Mouse (Mus musculus): ENCODE measurements around the gene Grid1. TPM values are rescaled to one million over a fixed set of nuclear protein-coding genes. Genes with fewer than 3 reads are reported as not detected.

Gene Grid1
- polyA plus RNA-seq, 1 experiment from 2014 or later = 0.27 TPM

DNA sequence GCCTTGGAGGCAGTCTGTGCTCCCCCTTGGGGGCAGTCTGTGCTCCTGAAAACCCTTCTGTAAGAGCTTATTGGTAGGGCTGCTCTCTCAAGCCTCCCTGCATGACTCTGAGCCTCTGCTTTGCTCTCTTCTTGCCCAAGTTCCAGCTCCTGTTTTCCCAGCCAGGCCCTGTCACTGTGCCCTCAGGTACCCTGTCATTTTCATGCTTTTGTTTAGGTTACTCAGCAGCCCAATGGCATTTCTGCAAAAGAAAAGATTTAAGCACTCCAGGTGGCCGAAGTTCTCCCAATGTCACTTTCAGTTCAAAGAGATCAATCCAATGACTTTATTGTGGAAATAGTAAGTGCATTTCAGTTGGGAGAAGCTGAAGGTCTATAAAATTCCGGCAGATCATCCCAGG is 402.3 kb downstream of the Grid1 start:
- no peak for ATAC-seq (replicated peaks; ENCODE audit: insufficient number of reproducible peaks, low FRiP score, low TSS enrichment, low read depth)
- 78% methylated on average over 2 of the region's 2 CpGs for WGBS
- no peak overlapping the region for H3K9ac ChIP-seq (replicated peaks; ENCODE audit: low read length)
- no peak overlapping the region for H3K4me3 ChIP-seq (ENCODE audit: low read depth, low read length)
- no peaks in the 10 kb centered on the region for H3K4me1 ChIP-seq (ENCODE audit: control insufficient read depth, insufficient read depth, low read length)
- H3K36me3 ChIP-seq (replicated peaks; ENCODE audit: control insufficient read depth, insufficient read depth, low read depth, low read length) = no peaks in the 10 kb centered on the region
- H3K27me3 ChIP-seq (ENCODE audit: control insufficient read depth, insufficient read depth, low read length) = no peaks in the 10 kb centered on the region
- DNase-seq (ENCODE audit: low spot score) = no peak
- no peak overlapping the region for H3K27ac ChIP-seq (replicated peaks; ENCODE audit: low read depth, low read length)
- no peak overlapping the region for H3K4me2 ChIP-seq (ENCODE audit: low read depth, low read length)
- H3K9me3 ChIP-seq (replicated peaks; ENCODE audit: control insufficient read depth, low read length) = no peaks in the 10 kb centered on the region

DNA sequence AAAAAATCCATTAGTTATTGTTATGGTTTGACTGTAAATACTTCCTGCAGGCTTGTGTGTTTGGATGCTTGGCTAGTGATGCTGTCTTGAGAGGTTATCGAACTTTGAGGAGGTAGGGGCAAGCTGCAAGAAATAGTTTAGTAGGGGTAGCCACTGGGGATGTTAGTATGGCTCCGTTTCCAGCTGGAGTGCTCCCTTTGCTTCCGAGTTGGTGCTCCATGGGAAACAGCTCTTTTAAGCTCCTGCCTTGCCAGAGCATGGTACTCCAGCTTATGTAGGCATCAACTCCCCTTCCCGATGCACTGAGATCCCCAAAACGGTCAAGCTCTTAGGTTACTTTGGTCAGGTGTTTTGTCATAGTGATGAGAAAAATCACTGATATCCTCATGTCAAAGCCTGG is 407.7 kb downstream of the Grid1 start:
- Histone ChIP-seq H3K27ac (replicated peaks; ENCODE audit: low read depth, low read length) (no peak overlapping the region), H3K4me3 (ENCODE audit: low read depth, low read length) (no peak overlapping the region), H3K36me3 (replicated peaks; ENCODE audit: control insufficient read depth, insufficient read depth, low read depth, low read length) (no peaks in the 10 kb centered on the region), H3K27me3 (ENCODE audit: control insufficient read depth, insufficient read depth, low read length) (no peaks in the 10 kb centered on the region), H3K4me1 (ENCODE audit: control insufficient read depth, insufficient read depth, low read length) (no peaks in the 10 kb centered on the region), H3K9me3 (replicated peaks; ENCODE audit: control insufficient read depth, low read length) (no peaks in the 10 kb centered on the region), H3K9ac (replicated peaks; ENCODE audit: low read length) (no peak overlapping the region), H3K4me2 (ENCODE audit: low read depth, low read length) (no peak overlapping the region)
- WGBS = 86% methylated on average over 5 of the region's 5 CpGs
- ATAC-seq (replicated peaks; ENCODE audit: insufficient number of reproducible peaks, low FRiP score, low TSS enrichment, low read depth) (no peak), DNase-seq (ENCODE audit: low spot score) (no peak)

DNA sequence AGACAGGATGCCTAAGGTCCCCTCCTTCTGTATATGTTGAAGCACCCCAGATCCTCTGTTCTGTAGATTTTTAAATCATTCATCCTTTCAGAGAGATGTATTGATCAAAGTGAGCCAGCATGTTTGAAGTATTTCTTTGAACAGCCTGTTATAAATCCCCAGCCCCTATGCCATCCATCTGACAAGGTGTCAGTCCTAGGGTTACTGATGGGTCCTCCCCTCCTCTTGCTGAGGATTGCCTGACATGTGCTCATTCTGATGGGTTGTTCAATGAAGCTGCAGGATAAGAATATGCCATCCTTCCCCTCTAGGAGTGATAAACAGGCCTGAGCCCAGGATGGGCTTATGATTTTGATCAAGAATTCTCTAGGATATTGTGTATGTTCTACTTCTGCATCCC is 411.5 kb downstream of the Grid1 start:
- H3K4me3 ChIP-seq (ENCODE audit: low read depth, low read length) = no peak overlapping the region
- no peak overlapping the region for H3K4me2 ChIP-seq (ENCODE audit: low read depth, low read length)
- ATAC-seq (replicated peaks; ENCODE audit: insufficient number of reproducible peaks, low FRiP score, low TSS enrichment, low read depth) = no peak
- no peak overlapping the region for H3K27ac ChIP-seq (replicated peaks; ENCODE audit: low read depth, low read length)
- no peak overlapping the region for H3K9ac ChIP-seq (replicated peaks; ENCODE audit: low read length)
- H3K9me3 ChIP-seq (replicated peaks; ENCODE audit: control insufficient read depth, low read length) = no peaks in the 10 kb centered on the region
- no peaks in the 10 kb centered on the region for H3K27me3 ChIP-seq (ENCODE audit: control insufficient read depth, insufficient read depth, low read length)
- DNase-seq (ENCODE audit: low spot score) = no peak
- no peaks in the 10 kb centered on the region for H3K4me1 ChIP-seq (ENCODE audit: control insufficient read depth, insufficient read depth, low read length)
- no peaks in the 10 kb centered on the region for H3K36me3 ChIP-seq (replicated peaks; ENCODE audit: control insufficient read depth, insufficient read depth, low read depth, low read length)

DNA sequence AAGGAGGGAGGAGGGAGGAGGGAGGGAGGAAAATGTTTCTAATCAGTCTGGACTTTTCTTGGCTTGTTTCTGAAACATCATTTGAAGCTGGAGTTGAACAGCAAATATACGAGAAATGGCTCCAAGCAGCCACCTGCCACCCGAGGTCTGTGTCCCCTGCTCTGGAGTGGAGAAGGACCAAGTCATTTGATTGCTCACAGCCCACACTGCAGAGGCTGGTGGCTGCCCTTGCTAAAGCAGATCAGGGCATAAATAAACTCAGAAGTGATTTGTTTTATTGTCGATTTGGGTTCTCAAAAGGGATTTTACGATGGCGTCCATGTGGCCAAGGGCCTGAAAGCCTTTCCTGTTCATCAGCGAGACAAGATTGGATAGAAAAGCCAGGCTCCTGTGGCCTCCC is 423.0 kb downstream of the Grid1 start:
- Histone ChIP-seq H3K9me3 (replicated peaks; ENCODE audit: control insufficient read depth, low read length) (no peaks in the 10 kb centered on the region), H3K27me3 (ENCODE audit: control insufficient read depth, insufficient read depth, low read length) (no peaks in the 10 kb centered on the region), H3K4me2 (ENCODE audit: low read depth, low read length) (no peak overlapping the region), H3K9ac (replicated peaks; ENCODE audit: low read length) (no peak overlapping the region), H3K27ac (replicated peaks; ENCODE audit: low read depth, low read length) (no peak overlapping the region), H3K4me1 (ENCODE audit: control insufficient read depth, insufficient read depth, low read length) (no peaks in the 10 kb centered on the region), H3K4me3 (ENCODE audit: low read depth, low read length) (no peak overlapping the region), H3K36me3 (replicated peaks; ENCODE audit: control insufficient read depth, insufficient read depth, low read depth, low read length) (no peaks in the 10 kb centered on the region)
- ATAC-seq (replicated peaks; ENCODE audit: insufficient number of reproducible peaks, low FRiP score, low TSS enrichment, low read depth) (no peak), DNase-seq (ENCODE audit: low spot score) (no peak)
- WGBS = 85% methylated on average over 6 of the region's 6 CpGs

DNA sequence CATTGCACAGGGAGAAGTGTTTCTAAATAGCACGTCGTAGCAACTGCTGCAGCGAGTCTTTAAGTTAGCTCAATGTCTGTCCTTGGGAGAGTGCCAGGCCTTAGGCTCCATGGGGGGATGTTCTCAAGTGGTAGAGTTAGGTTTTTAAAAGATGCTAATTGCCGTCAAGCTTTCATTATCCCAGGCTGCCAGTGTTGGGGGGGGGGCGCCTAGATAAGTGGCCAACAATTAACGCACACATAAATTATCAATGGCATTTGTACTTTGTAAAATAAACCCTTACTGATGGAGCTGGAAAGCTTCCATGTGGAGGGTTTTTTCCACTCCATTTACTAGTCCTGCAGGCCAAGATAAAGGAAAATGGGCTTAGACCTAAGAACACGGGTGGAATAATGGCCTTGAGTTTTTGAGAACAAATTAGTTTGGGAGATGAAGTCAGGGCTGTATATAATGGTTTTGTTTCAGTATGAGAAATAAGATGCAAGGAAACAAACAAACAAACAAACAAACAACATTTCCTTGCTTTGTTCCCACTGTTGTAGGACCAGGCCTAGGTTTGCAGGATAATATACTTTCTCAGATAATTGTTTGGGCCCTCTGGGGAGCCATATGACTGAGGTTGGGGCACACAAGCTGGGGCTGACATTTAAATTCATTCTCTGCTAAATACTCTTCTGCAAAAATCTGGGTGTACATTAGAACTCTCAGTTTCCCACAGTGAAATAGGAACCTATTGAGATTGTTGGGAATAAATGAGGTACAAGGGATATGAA is 425.1 kb downstream of the Grid1 start:
- no peak for ATAC-seq (replicated peaks; ENCODE audit: insufficient number of reproducible peaks, low FRiP score, low TSS enrichment, low read depth)
- Histone ChIP-seq H3K4me1 (ENCODE audit: control insufficient read depth, insufficient read depth, low read length) (no peaks in the 10 kb centered on the region), H3K27me3 (ENCODE audit: control insufficient read depth, insufficient read depth, low read length) (no peaks in the 10 kb centered on the region), H3K36me3 (replicated peaks; ENCODE audit: control insufficient read depth, insufficient read depth, low read depth, low read length) (no peaks in the 10 kb centered on the region), H3K4me3 (ENCODE audit: low read depth, low read length) (no peak overlapping the region), H3K9me3 (replicated peaks; ENCODE audit: control insufficient read depth, low read length) (no peaks in the 10 kb centered on the region), H3K27ac (replicated peaks; ENCODE audit: low read depth, low read length) (no peak overlapping the region), H3K9ac (replicated peaks; ENCODE audit: low read length) (no peak overlapping the region), H3K4me2 (ENCODE audit: low read depth, low read length) (no peak overlapping the region)
- 85% methylated on average over 7 of the region's 7 CpGs for WGBS
- no peak for DNase-seq (ENCODE audit: low spot score)

DNA sequence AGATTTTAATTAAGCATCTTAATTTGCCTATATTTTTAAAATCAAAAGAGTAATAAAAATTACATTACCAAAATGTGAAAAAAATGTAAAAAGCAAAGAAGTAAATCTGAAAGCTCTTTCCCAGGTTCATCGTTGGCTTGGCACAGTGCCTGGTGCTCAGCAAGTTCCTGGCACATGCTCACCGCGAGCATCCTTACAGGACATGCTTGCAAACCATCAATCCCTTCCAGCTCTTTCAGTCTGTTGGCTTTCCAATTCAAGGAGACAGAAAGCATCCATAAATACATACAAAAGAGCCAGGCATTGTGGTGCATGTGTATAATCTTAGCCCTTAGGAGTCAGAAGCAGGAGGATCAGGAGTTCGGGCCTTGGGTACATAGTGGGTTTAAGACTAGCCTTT is 430.5 kb downstream of the Grid1 start:
- no peaks in the 10 kb centered on the region for H3K9me3 ChIP-seq (replicated peaks; ENCODE audit: control insufficient read depth, low read length)
- no peaks in the 10 kb centered on the region for H3K4me1 ChIP-seq (ENCODE audit: control insufficient read depth, insufficient read depth, low read length)
- no peak overlapping the region for H3K4me3 ChIP-seq (ENCODE audit: low read depth, low read length)

DNA sequence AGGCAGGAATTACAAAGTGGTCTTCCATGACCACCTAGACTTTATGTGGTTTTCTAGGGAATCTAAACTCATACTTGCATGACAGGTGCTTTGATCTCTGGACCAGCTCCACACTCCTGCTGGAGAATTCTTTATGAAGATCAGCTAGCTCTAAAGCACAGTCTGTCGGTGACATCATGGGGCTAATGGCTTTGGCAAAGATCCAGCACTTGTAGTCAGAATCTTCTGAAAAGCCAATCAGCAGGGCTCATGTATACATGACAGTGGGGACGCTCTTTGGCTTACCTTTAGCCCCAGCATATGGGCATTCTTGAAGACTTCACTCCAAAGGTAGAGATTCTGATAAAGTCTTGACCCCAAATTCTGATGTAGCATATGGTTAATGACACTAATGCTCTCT is 434.6 kb downstream of the Grid1 start:
- H3K9ac ChIP-seq (replicated peaks; ENCODE audit: low read length) = no peak overlapping the region
- no peaks in the 10 kb centered on the region for H3K36me3 ChIP-seq (replicated peaks; ENCODE audit: control insufficient read depth, insufficient read depth, low read depth, low read length)
- H3K4me1 ChIP-seq (ENCODE audit: control insufficient read depth, insufficient read depth, low read length) = no peaks in the 10 kb centered on the region
- no peak overlapping the region for H3K27ac ChIP-seq (replicated peaks; ENCODE audit: low read depth, low read length)
- no peak overlapping the region for H3K4me3 ChIP-seq (ENCODE audit: low read depth, low read length)
- no peak overlapping the region for H3K4me2 ChIP-seq (ENCODE audit: low read depth, low read length)
- ATAC-seq (replicated peaks; ENCODE audit: insufficient number of reproducible peaks, low FRiP score, low TSS enrichment, low read depth) (0 out of 2 replicates have a peak, but pooled peaks have one; percentile 14), DNase-seq (ENCODE audit: low spot score) (no peak)
- H3K27me3 ChIP-seq (ENCODE audit: control insufficient read depth, insufficient read depth, low read length) = no peaks in the 10 kb centered on the region
- WGBS = 78% methylated on average over 2 of the region's 2 CpGs
- H3K9me3 ChIP-seq (replicated peaks; ENCODE audit: control insufficient read depth, low read length) = no peaks in the 10 kb centered on the region

More for the DNA sequence above, 430.5 kb downstream of the Grid1 start:
- 88% methylated on average over 4 of the region's 4 CpGs for WGBS
- no peak overlapping the region for H3K4me2 ChIP-seq (ENCODE audit: low read depth, low read length)
- no peak overlapping the region for H3K27ac ChIP-seq (replicated peaks; ENCODE audit: low read depth, low read length)
- no peak for ATAC-seq (replicated peaks; ENCODE audit: insufficient number of reproducible peaks, low FRiP score, low TSS enrichment, low read depth)
- H3K9ac ChIP-seq (replicated peaks; ENCODE audit: low read length) = no peak overlapping the region
- DNase-seq (ENCODE audit: low spot score) = no peak
- no peaks in the 10 kb centered on the region for H3K36me3 ChIP-seq (replicated peaks; ENCODE audit: control insufficient read depth, insufficient read depth, low read depth, low read length)
- no peaks in the 10 kb centered on the region for H3K27me3 ChIP-seq (ENCODE audit: control insufficient read depth, insufficient read depth, low read length)

DNA sequence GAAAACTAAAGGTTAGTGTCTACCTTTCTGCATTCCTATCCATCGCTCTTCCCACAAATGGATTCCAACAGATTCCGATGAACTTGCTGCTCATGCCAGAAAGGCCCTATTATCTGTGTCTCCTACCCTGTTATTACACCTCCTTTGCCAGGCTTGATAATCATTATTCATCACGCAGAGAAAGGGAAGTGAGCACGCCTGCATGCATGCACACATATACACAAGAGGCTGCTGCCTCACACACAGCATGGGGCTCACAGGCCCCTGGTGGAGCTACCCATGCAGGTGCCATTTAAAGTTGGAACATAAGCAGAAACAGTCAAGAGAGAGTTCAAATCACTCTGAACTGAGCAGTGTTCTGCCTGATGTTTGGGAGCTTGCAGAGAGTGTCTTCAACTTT is 450.4 kb downstream of the Grid1 start:
- no peak for DNase-seq (ENCODE audit: low spot score)
- no peaks in the 10 kb centered on the region for H3K36me3 ChIP-seq (replicated peaks; ENCODE audit: control insufficient read depth, insufficient read depth, low read depth, low read length)
- no peaks in the 10 kb centered on the region for H3K9me3 ChIP-seq (replicated peaks; ENCODE audit: control insufficient read depth, low read length)
- no peak overlapping the region for H3K4me3 ChIP-seq (ENCODE audit: low read depth, low read length)
- H3K4me2 ChIP-seq (ENCODE audit: low read depth, low read length) = no peak overlapping the region
- no peak overlapping the region for H3K27ac ChIP-seq (replicated peaks; ENCODE audit: low read depth, low read length)
- no peak overlapping the region for H3K9ac ChIP-seq (replicated peaks; ENCODE audit: low read length)
- ATAC-seq (replicated peaks; ENCODE audit: insufficient number of reproducible peaks, low FRiP score, low TSS enrichment, low read depth) = no peak
- H3K4me1 ChIP-seq (ENCODE audit: control insufficient read depth, insufficient read depth, low read length) = no peaks in the 10 kb centered on the region
- H3K27me3 ChIP-seq (ENCODE audit: control insufficient read depth, insufficient read depth, low read length) = no peaks in the 10 kb centered on the region
- WGBS = 95% methylated on average over 4 of the region's 4 CpGs

All from embryonic facial prominence, embryonic 11.5 days (tissue).